Mouse (Mus musculus): ENCODE results near the gene Gm43518. TPM values are rescaled to one million over a fixed set of nuclear protein-coding genes. Genes with fewer than 3 reads are reported as not detected.

Gm43518 gene
- total RNA-seq, 2 experiments from 2014 or later: 0.50 TPM; not detected in 1

DNA sequence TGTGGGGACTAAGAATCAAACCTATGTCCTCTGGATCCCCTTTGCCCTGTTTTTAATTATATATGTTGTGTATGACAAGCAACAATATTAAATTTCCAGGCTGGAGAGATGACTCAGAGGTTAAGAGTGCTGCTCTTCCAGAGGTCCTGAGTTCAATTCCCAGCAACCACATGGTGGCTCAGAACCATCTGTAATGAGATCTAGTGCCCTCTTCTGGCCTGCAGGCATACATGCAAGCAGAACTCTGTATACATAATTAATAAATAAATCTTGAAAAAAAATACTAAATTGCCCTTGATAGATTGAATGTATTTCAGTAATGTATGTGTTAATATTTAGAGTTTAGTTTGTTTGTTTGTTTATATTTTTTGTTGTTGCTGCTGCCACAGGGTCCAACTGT is 5.7 kb downstream of the Gm43518 start:
- no peak for DNase-seq (ENCODE audit: low spot score)
- intact Hi-C loops (cut with DNase I): no loop called here

DNA sequence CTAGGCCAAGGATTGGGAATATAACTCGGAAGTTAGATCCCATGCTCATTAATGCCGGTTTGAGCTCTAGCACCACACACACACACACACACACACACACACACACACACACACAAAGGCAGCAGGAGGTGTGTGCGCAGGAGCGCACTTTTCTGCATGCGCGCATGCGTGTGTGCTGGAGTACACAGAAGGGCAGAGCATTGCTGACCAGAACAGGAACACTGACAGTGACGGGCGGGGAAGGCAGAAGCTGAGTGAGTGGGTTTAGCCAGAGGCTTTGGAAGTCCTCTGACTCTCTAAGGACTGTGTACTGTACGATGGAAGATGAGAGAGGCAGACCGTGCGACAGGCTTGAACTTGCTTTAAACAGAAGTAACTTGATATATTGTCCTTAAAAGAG is 6.3 kb downstream of the Gm43518 start:
- intact Hi-C loops (cut with DNase I): no loop called here
- no peak for DNase-seq (ENCODE audit: low spot score)

DNA sequence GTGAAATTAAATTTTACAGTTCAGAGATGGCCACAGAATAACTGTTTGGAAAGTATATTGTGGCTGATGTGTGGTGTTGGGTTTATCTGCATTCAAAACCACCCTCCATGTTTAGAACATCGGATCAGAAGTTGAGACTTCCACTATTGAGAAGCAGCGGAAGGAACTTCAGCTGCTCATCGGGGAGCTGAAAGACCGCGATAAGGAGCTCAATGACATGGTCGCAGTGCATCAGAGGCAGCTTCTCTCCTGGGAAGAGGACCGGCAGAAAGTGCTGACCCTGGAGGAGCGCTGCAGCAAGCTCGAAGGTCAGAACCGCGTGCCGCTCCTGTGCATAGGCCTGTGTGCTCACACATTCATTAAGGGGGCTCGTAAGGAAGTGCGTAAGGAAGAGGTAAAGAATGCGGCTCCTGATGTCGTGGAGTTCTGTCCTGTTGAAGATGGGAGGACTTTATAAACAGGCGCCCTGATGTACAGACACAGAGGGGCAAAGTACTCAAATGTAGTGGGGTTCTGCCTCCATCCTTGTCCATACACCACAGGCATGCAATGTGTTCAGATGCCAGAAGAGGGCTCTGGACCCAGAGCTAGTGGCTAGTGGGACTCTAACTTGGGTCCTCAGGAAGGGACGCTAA is 6.9 kb downstream of the Gm43518 start:
- DNase-seq (ENCODE audit: low spot score): no peak
- intact Hi-C loops (cut with DNase I): no loop called here

DNA sequence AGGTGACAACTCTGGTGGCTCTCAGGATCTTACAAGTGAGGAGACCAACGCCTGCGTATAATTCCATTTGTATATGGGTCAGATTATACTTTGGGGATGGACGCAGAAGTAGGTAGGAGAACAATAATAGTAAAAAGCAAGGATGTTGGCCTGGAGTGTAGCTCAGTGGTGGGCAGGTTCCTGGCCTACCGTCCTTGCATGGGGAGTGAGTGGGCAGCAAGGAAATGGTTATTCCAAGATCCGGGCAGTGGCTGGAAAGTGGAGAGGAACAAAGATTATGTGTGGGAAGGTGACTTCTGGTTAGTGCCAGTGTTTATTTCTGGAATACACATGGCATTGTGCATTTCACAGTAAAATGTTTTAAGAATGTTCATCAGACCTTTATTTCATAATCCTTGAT is 8.7 kb downstream of the Gm43518 start:
- intact Hi-C loops (cut with DNase I): no loop called here
- DNase-seq (ENCODE audit: low spot score): no peak

DNA sequence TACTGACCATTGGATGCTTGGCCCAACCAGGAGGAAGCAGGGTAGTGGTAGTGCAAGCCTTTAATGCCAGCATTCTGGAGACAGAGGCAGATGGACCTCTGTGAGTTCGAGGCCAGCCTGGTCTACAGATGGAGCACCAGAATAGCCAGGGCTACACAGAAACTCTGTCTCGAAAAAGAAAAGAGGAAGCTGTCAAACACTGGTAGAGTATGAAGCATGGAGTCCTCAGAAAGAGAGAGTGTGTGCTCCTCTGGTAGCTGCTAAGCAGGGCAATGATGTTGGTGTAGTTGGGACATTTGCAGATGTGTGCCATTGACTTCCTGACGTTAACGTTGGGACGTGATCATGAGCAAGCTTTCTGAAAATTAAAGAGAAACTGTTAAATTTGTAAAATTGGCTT is 11.3 kb downstream of the Gm43518 start:
- no peak for DNase-seq (ENCODE audit: low spot score)

DNA sequence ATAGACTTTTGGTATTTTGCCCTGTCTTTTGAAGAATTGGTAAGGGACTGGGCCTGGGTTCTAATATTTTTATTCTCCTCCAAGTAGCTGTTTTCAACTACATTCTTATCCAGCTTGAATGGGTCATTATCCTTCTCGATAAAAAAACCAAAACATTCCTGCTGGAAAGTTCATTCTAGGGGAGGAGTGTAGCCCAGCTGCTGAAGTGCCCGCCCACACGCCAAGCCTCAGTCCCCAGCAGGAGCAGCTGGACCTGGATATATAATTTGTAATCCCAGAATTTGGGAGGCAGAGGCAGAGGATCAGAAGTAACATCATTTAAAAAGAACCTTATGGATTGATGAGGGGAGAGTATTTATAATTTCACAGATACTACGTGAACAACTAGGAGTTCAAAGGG is 19.3 kb downstream of the Gm43518 start:
- no peak for DNase-seq (ENCODE audit: low spot score)
- intact Hi-C loops (cut with DNase I): loop anchor here (2.0 kb wide), 1 partner anchor 138 kb away; no protein-coding TSS in a partner anchor

More for the DNA sequence above, 11.3 kb downstream of the Gm43518 start:
- intact Hi-C loops (cut with DNase I): no loop called here

- intact Hi-C loops (cut with DNase I): loop anchor here (1.0 to 2.0 kb wide), 2 partner anchors 45 to 138 kb away; no protein-coding TSS in a partner anchor
- DNase-seq (ENCODE audit: low spot score): no peak
Measured at GRCm38 (mm10) chr5:123947041-123947761, 20.0 kb downstream of the Gm43518 start.

DNA sequence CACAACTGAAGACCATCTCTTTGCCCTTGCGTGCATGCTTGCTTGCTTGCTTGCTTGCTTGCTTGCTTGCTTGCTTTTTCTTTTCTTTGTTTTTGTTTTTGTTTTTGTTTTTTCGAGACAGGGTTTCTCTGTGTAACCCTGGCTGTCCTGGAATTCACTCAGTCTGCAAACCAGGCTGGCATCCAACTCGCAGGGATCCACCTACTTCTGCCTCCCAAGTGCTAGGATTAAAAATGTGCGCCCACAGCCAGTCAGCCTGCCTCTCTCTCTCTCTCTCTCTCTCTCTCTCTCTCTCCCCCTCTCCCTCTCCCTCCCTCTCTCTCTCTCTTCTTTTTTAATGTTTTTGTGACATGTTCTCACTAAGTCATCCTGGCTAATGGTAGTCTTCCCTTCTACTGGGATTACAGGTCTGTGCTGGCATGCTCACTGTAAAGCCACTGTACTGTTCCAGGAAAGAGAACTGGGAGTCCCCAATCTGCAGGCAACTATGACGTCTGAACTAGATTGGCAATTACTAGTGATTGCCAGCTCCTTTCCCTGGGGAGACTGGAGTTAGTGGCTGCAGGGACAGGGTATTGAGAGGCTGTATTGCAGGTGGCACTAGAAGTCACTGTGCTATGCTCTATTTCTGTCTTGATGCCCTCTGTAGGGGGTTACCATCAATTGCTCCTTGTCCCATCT is 25.3 kb downstream of the Gm43518 start:
- DNase-seq (ENCODE audit: low spot score): no peak
- intact Hi-C loops (cut with DNase I): no loop called here

DNA sequence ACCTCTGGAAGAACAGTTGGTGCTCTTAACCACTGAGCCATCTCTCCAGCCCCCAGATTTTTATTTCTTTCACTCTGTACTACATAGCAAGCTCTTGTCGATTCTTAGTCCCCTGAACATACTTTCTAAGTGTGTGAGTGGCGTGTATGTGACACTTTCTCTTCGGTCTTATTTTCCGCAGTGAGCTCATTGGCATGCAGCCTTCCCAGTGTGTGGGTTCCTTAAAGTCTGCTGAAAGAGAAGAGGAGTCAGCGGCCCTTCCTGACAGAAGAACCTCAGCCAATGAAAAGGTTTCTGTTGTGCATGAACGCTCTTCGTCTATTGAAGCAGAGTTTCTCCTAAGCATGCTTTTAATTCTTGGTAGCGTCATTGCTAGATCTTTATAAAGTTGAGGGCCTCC is 30.0 kb downstream of the Gm43518 start:
- intact Hi-C loops (cut with DNase I): no loop called here
- DNase-seq (ENCODE audit: low spot score): no peak

DNA sequence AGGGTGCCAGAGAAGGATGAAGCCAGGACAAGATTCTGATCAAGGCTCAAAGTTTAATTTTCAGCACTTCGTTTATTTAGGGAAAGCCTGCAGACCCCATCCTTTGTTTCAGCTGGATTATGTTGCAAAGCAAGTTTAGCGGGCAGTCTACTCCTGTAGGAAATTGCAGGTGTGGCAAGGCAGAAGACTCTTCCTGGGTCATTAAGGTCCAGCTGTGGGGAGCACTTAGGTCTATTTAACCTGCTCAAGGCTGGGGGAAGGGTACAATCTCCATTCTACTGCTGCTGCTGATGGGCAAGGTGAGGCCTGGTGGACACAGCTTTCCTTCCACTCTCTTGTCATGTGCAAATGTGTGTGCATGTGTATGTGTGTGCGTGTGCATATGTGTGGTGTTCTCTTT is 31.8 kb downstream of the Gm43518 start:
- intact Hi-C loops (cut with DNase I): no loop called here
- DNase-seq (ENCODE audit: low spot score): no peak

- DNase-seq (ENCODE audit: low spot score): no peak
- intact Hi-C loops (cut with DNase I): no loop called here
Measured at GRCm38 (mm10) chr5:123960129-123960528, 32.9 kb downstream of the Gm43518 start.

DNA sequence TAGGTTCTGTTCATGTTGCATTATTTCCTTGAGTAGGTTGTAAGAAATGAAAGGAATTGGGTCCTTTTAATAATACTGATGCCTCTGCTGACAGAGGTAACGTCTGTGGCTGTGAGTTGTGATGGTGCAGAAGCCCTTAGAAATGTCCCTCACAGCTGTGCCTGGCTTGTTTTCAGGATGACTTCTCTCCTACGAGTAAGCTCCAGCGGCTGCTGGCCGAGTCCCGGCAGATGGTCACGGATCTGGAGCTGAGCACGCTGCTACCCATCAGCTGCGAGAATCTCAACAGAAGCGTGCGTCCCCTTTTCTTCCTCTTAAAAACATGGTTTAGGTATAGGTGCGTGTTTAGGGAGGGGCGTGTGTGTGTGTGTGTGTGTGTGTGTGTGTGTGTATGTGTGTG is 33.8 kb downstream of the Gm43518 start:
- intact Hi-C loops (cut with DNase I): no loop called here

GRCm38 (mm10) chr5:123964208-123964607 is 37.0 kb downstream of the Gm43518 start:
- intact Hi-C loops (cut with DNase I): no loop called here

More for the DNA sequence above, 33.8 kb downstream of the Gm43518 start:
- no peak for DNase-seq (ENCODE audit: low spot score)

DNA sequence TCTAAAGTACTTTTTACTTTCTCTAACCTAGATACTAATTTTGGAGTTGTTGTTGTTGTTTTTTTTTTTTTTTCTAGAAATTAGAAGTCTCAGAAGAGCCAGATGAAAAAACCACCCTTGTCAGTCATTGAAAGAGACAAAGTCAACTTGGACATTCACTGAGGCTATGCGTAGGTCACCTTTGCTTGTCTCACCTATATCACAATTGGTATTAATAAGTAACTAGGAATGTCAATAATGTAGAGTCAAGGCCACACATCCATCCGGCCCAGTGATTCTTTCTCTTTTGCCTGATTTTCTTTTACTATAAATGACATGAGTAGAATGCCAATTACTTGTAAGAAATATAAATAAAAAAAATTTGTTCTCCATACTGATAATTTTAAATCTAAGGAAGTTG is 39.5 kb downstream of the Gm43518 start:
- no peak for DNase-seq (ENCODE audit: low spot score)
- intact Hi-C loops (cut with DNase I): no loop called here

More at GRCm38 (mm10) chr5:123964208-123964607, 37.0 kb downstream of the Gm43518 start:
- DNase-seq (ENCODE audit: low spot score): no peak

- no peak for DNase-seq (ENCODE audit: low spot score)
- intact Hi-C loops (cut with DNase I): no loop called here
Measured at GRCm38 (mm10) chr5:123968468-123968867, 41.2 kb downstream of the Gm43518 start.

DNA sequence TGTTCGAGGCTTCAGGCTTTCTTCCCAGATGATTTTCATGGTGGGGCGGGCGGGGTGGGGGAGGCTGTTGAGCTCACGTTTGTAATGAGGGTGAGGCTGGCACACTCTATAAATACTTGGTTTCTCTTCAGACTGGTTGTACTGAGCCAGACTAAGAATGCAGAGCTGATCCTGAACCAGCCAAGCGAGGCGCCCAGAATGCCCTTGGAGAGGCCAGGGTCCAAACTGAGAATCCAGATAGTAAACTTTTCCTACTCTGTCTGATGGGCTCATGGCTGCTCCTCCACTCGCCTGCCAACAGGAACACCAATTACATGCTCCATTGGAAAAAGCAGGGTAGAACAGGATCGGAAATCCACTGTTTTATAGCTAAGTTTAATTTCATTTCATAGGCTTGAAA is 42.0 kb downstream of the Gm43518 start:
- no peak for DNase-seq (ENCODE audit: low spot score)
- intact Hi-C loops (cut with DNase I): no loop called here

- no peak for DNase-seq (ENCODE audit: low spot score)
- intact Hi-C loops (cut with DNase I): loop anchor here (2.0 kb wide), 1 partner anchor 22 kb away; no protein-coding TSS in a partner anchor
Measured at GRCm38 (mm10) chr5:123970576-123970975, 43.4 kb downstream of the Gm43518 start.

DNA sequence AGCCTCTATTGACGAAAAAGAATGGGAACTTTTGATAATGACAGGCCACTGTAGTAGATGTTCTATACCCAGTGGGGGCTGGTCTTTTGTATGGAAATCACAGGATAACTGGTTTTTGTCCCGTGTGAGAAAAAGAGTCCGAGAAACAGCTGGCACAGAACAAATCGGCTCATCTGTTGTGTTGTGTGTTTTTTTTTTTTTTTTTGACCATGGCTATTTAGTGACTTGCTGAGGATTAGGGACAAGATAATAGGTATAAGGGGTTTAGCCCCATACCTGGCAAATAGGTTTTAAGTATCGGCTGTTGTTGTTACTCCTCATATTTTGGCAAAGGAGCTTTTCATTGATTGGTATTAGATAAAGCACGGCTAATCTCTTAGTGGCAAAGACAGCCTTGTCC is 45.2 kb downstream of the Gm43518 start:
- DNase-seq (ENCODE audit: low spot score): no peak
- intact Hi-C loops (cut with DNase I): loop anchor here (2.0 kb wide), 1 partner anchor 18 kb away; no protein-coding TSS in a partner anchor

DNA sequence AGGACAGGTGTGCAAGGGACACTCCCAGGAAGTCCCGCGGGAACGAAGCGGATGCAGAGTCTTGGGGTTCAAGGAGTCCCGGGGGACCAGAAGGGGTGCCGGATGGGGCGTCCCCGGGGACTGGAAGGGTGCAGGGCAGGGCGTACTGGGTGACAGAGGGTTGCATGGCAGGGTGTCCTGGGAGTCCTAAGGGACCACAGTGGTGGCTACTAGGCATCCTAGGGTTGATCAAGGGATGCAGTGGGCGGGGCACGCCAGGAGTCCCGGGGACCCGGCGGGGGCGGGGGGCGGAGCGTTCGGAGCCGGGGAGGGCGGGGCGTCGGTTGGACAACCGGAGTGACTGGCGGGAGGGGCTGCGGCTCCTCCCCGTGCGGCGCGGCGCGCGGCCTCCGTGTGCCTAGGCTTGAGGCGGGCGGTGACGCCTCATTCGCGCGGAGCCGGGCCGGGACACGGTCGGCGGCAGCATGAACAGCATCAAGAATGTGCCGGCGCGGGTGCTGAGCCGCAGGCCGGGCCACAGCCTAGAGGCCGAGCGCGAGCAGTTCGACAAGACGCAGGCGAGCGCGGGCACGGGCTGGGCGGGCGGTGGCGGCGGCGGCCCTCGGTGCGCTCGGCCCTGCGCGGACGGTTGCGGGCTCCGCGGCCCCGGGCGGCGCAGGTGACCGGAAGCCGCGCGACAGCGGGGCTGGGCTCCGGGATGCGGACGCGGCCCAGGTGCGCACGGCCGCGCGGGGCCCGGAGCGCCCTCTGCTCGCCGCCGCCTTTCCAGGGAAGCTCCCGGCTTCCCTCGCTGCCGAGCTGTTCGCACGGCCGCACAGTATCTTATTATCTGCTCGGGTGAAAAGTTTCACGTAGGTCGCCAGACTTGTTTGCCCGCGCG is 46.3 kb downstream of the Gm43518 start, which contains the start of gene Hip1r:
Gene Hip1r (plus strand): TSS at position 330 of the 880 bp plus-strand sequence.
- peak; percentile 58 for DNase-seq (ENCODE audit: low spot score)
- intact Hi-C loops (cut with DNase I): loop anchor here (2.0 kb wide), 1 partner anchor 17 kb away; no protein-coding TSS in a partner anchor

DNA sequence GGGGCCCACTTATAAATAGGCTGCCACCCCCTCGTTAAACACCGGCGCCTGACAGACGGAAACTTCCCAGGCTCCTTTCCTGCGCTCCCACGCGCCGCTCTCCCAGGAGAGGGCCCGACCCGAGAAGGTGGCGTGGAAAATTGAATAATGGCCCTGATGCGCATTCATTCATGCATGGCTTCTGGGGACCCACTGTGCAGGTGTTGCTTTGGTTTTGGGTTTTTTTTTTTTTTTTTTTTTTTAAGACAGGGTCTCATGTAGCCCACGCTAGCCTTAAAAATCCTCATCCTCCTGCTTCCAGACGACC is 46.9 kb downstream of the Gm43518 start:
- DNase-seq (ENCODE audit: low spot score): no peak
- intact Hi-C loops (cut with DNase I): no loop called here
